Mouse (Mus musculus) hindbrain, embryonic 16.5 days (tissue): ENCODE data around the gene Kif28. TPM values are rescaled to one million over a fixed set of nuclear protein-coding genes. Genes with fewer than 3 reads are reported as not detected.

Experiments used
- polyA plus RNA-seq: library from polyadenylated mRNA; unstranded; fragments of >200 nt; fragmentation: Nextera tagmentation; extraction: Ambion mirVana; gene quantifications from 2 replicates; pipeline ENCODE4 v1.2.1, GENCODE M21; 2015

Gene Kif28
- polyA plus RNA-seq, 1 experiment from 2014 or later: 0.10 TPM

Other genes with a start within 250 kb of the Kif28 start
- gene Smyd3, start 227.2 kb downstream of the Kif28 start, polyA plus RNA-seq: 28.3 and 28.5 TPM in 2 replicates
- 28.2 and 31.5 TPM in 2 replicates for gene Tfb2m, start 199.0 kb downstream of the Kif28 start, polyA plus RNA-seq
- 25.1 and 30.0 TPM in 2 replicates for gene Cnst, start 198.9 kb downstream of the Kif28 start, polyA plus RNA-seq
- gene Sccpdh, start 77.1 kb downstream of the Kif28 start, polyA plus RNA-seq: 177 and 191 TPM in 2 replicates
- gene Gm10518, start 58.1 kb upstream of the Kif28 start, polyA plus RNA-seq: 0.13 TPM in 1 of 2 replicates, not detected in the other
- 13.5 and 13.8 TPM in 2 replicates for gene Ahctf1, start 58.4 kb upstream of the Kif28 start, polyA plus RNA-seq
- gene Cdc42bpa, start 215.2 kb upstream of the Kif28 start, polyA plus RNA-seq: 24.8 and 34.5 TPM in 2 replicates